Mouse (Mus musculus) G1E (cell line): ENCODE results near the gene Orm1.

Experiments
- CTCF ChIP-seq: IDR thresholded peaks from 2 replicates; pipeline ENCODE4 v1.5.1; 2012; ENCODE audit warnings: low read depth, low read length, inconsistent platforms, mixed read lengths
- GATA1 ChIP-seq: IDR thresholded peaks from 2 replicates; pipeline ENCODE4 v1.6.1; 2012; ENCODE audit warnings: borderline replicate concordance, low read length, inconsistent platforms, mixed read lengths
- POLR2AphosphoS5 ChIP-seq: IDR thresholded peaks from 2 replicates; pipeline ENCODE4 v1.6.1; 2012; ENCODE audit warnings: low read depth, low read length, inconsistent platforms; ENCODE audit not compliant: insufficient replicate concordance

DNA sequence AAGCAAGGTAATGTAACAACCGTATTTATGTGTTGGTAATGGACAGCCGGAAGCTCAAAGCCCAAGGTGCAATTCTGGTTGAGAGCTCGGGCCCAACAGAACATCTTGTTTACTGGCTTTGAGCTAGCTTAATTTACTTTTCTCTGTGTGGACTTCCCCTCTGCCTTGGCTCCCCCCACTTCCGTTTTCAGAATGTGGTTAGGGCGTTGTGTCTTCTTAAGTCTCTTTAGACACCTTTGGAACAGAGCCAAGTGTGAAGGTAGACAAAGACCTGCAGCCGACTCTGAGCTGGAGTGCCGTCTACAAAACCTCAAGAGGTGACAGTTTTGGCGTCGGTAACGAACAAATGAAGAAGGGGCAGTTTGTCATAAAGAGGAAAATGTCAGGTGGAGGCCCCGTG lies 41.4 kb downstream of the Orm1 start:
- TF ChIP-seq CTCF (no peak), POLR2AphosphoS5 (no peak), GATA1 (no peak)
